Mouse (Mus musculus) CD4-positive helper T cell, adult 2 months (primary cell): ENCODE measurements around the gene Zfp507.

ENCODE experiments used
- DNase-seq: peaks from one replicate; pipeline ENCODE4 v3.0.0-alpha.2; 2012; ENCODE audit warnings: low read depth, missing footprints, low spot score

Zfp507 gene

DNA sequence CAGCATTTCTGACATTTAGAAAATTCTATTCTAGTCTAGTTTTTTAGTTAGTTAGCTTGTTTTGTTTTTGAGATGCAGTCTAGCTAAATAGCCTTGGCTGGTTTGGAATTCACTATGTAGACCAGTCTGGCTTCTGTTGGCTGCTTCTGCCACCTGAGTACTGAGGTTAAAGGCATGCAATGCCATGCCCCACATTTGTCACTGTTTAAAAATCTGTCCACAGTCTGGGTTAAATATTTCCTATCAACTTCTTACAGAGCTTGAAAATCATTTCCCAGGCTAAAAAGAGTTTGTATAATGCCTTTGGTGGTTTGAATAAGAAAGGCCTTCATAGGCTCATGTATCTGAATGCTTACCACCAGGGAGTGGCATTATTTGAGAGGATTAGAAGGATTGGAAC lies 63.9 kb downstream of the Zfp507 start:
- no peak for DNase-seq

DNA sequence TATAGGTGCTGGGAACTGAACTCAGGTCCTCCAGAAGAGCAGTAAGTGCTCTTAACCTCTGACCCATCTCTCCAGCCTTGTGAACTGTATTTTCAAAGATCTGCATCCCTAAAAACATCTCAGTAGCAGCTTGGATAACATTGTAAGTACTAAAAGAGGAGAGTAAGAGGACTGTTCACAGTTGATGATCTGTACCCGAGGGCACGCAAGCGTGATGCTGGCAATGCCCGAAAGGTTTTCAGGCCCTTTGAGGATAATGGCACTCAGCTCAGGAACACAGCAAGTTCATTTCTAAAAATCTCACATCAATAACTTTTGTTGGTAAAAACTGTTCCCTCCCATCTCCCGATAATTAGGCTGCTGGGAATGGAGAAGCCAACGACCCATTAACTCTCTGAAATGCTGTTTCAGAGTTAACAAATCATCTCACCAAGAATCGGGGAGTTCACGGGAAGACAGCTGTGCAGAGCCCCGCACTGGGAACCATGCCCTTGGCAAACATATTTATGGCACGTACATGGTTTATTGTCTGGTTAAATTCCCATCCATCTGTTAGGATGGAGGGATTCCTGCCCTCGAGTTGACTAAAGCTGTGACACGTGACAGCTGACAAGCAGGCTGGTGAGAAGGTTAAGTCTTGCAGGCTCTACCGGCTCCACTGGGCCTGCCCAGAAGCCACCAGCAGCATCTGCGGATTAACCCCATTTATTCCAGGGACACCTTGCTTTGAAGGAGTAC lies 69.3 kb downstream of the Zfp507 start:
- DNase-seq = no peak

DNA sequence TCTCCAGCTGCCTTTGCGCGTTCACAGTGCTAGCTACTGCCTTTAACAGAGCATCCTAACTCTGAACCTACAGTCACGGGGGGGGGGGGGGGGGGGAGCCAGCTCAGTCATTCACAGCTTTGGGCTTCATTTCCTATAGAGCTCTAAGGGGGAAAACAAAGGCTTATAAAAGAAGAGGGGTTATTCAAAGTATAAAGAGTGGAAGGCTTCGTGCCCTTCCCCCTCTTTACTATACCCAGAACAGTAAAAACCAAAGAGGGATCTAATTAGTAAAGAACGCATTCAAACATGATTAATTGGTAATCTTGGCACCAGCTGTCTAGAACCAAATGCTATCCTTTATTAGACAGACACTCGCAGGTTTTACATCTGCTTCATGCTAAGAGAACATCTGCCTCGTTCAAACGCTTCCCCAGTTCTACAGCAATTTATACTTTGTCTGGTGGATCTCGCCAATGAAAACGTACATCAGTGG lies 70.2 kb downstream of the Zfp507 start:
- DNase-seq = no peak

DNA sequence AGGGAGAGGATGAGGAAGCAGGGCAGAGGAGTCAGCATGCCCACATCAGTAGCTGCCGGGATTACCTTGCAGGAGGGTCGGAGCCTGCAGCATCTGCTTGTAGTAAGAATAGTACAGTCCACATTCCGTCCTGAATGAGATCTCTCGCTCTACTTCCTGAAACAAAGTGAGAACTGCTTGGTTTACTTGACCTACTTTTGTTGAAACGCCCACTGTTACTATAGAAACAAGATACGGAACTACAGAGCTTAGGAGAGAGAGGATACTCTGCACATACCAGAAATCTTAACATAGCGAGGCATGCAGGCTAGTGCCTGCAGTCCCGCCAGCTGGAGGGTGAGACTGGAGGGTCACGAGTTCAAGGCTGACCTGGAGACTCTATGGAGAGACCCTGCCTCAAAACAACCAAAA lies 73.2 kb downstream of the Zfp507 start:
- peak; percentile 76 for DNase-seq

DNA sequence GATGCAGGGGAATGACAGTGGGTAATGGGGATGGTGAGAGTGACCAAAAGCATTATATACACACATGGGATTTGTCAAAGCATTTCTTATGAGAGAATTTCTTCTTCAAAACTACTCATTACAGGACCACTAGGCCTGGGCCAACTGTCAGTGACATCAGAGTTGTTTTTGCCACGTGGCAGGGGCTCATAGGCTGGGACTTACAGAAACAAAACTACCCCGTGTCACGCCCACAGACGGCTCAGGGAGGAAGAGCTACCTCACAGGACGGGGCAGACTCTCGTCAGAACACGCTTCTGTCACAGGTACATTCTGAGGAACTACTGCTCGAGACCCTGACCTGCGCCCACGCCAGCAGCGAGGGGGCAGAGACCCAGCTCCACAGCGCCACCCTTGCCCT lies 74.4 kb downstream of the Zfp507 start:
- DNase-seq = peak; percentile 39

DNA sequence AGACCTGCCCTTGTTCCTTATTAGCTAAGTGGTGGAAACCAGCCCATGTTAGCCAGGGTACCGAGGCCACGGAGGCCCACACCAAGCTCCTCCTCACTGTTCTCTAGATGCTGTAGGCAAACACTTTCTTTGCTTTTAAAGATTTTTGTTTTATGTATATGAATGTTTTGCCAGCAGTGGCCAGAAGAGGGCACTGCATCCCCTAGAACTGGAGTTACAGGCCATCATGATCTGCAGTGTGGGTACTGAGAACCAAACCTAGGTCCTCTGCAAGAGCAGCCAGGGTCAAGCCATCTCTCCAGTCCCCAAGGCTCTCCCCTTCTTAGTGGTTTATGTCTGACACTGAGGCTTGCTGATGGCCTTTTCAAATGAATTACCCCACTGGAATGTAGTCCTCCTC lies 79.8 kb downstream of the Zfp507 start:
- no peak for DNase-seq
